Comparison of ENCODE assay signal across 25 mouse cellular contexts in genomic region chr10:53502471-53502870, GRCm38 (mm10).
DNase-seq lines count a peak whose midpoint lies in the region; ATAC-seq and TF ChIP-seq lines count a peak whose summit lies in the region.
"Had no signal": no experiment of that assay in that cellular context is flagged by ENCODE, and none has a peak within 500 bp of the region (broad histone marks: within the 10 kb centered on the region; RNA-seq: fewer than 3 reads in every experiment).

No protein-coding gene starts in this region.

- no peaks in the 10 kb centered on the region for H3K9me3 ChIP-seq in hindbrain, postnatal 0 days (ENCODE audit: low read length)
- no peaks in the 10 kb centered on the region for H3K9me3 ChIP-seq in hindbrain, embryonic 11.5 days (ENCODE audit: control insufficient read depth, low read length)
- H3K9me3 ChIP-seq in midbrain, embryonic 16.5 days (replicated peaks; ENCODE audit: control insufficient read depth, low read length, poor library complexity, severe bottlenecking): no peaks in the 10 kb centered on the region; the same call in 1 of the 2 replicates
- H3K9me3 ChIP-seq in midbrain, embryonic 15.5 days: no peaks in the 10 kb centered on the region
- H3K9me3 ChIP-seq: embryonic facial prominence, embryonic 12.5 days; limb, embryonic 15.5 days; liver, embryonic 13.5 days; neural tube, embryonic 15.5 days; stomach, embryonic 15.5 days had no signal

- no peaks in the 10 kb centered on the region for H3K4me1 ChIP-seq in hindbrain, postnatal 0 days (ENCODE audit: insufficient read depth, low read length)
- no peaks in the 10 kb centered on the region for H3K4me1 ChIP-seq in hindbrain, embryonic 11.5 days (replicated peaks; ENCODE audit: control insufficient read depth, insufficient read depth, low read length)
- H3K4me1 ChIP-seq in midbrain, embryonic 16.5 days (ENCODE audit: control insufficient read depth, insufficient read depth, low read length): peaks cover 2% of the 10 kb centered on the region; the same call in 1 of the 2 replicates
- peaks cover 11% of the 10 kb centered on the region for H3K4me1 ChIP-seq in midbrain, embryonic 15.5 days

- WGBS in hindbrain, postnatal 0 days: 88% methylated on average over 13 of the region's 13 CpGs
- 88% methylated on average over 13 of the region's 13 CpGs for WGBS in hindbrain, embryonic 11.5 days
- 88% methylated on average over 13 of the region's 13 CpGs for WGBS in midbrain, embryonic 16.5 days
- WGBS in midbrain, embryonic 15.5 days: 89% methylated on average over 13 of the region's 13 CpGs

- H3K4me2 ChIP-seq in hindbrain, postnatal 0 days (ENCODE audit: low read depth, low read length): no peak overlapping the region
- no peak overlapping the region for H3K4me2 ChIP-seq in hindbrain, embryonic 11.5 days (replicated peaks; ENCODE audit: low read depth, low read length)
- no peak overlapping the region for H3K4me2 ChIP-seq in midbrain, embryonic 16.5 days (ENCODE audit: low read length)
- no peak overlapping the region for H3K4me2 ChIP-seq in midbrain, embryonic 15.5 days
- H3K4me2 ChIP-seq: limb, embryonic 15.5 days; neural tube, embryonic 15.5 days had no signal

- H3K27me3 ChIP-seq in hindbrain, postnatal 0 days (ENCODE audit: insufficient read depth, low read length): no peaks in the 10 kb centered on the region
- no peaks in the 10 kb centered on the region for H3K27me3 ChIP-seq in hindbrain, embryonic 11.5 days (ENCODE audit: control insufficient read depth, insufficient read depth, low read length)
- no peaks in the 10 kb centered on the region for H3K27me3 ChIP-seq in midbrain, embryonic 16.5 days (ENCODE audit: control insufficient read depth, insufficient read depth, low read depth, low read length)
- H3K27me3 ChIP-seq in midbrain, embryonic 15.5 days (replicated peaks): no peaks in the 10 kb centered on the region
- H3K27me3 ChIP-seq: CH12.LX; embryonic facial prominence, embryonic 12.5 days; limb, embryonic 15.5 days; liver, embryonic 13.5 days; neural tube, embryonic 15.5 days; stomach, embryonic 15.5 days had no signal

- no peak overlapping the region for H3K4me3 ChIP-seq in hindbrain, postnatal 0 days (ENCODE audit: low read length)
- no peak overlapping the region for H3K4me3 ChIP-seq in hindbrain, embryonic 11.5 days (ENCODE audit: low read depth, low read length)
- H3K4me3 ChIP-seq in midbrain, embryonic 16.5 days (ENCODE audit: low read depth, low read length): no peak overlapping the region
- H3K4me3 ChIP-seq in midbrain, embryonic 15.5 days: no peak overlapping the region
- H3K4me3 ChIP-seq: embryonic facial prominence, embryonic 12.5 days; limb, embryonic 15.5 days; liver, embryonic 13.5 days; neural tube, embryonic 15.5 days; stomach, embryonic 15.5 days had no signal

- no peak for TF ChIP-seq CTCF in hindbrain, postnatal 0 days (IDR thresholded peaks at IDR 0.05; ENCODE audit: low read depth)

- peak overlapping the region; percentile 77 for H3K27ac ChIP-seq in hindbrain, postnatal 0 days
- no peak overlapping the region for H3K27ac ChIP-seq in hindbrain, embryonic 11.5 days (ENCODE audit: low read depth, low read length)
- H3K27ac ChIP-seq in midbrain, embryonic 16.5 days (ENCODE audit: low read length): no peak overlapping the region
- H3K27ac ChIP-seq in midbrain, embryonic 15.5 days: no peak overlapping the region
- H3K27ac ChIP-seq: limb, embryonic 15.5 days; liver, embryonic 13.5 days; neural tube, embryonic 15.5 days; stomach, embryonic 15.5 days had no signal

- H3K9ac ChIP-seq in hindbrain, postnatal 0 days (replicated peaks; ENCODE audit: low read length): no peak overlapping the region
- no peak overlapping the region for H3K9ac ChIP-seq in hindbrain, embryonic 11.5 days (ENCODE audit: low read depth, low read length)
- H3K9ac ChIP-seq in midbrain, embryonic 16.5 days (ENCODE audit: low read depth, low read length): no peak overlapping the region
- H3K9ac ChIP-seq in midbrain, embryonic 15.5 days: no peak overlapping the region
- H3K9ac ChIP-seq: embryonic facial prominence, embryonic 12.5 days; limb, embryonic 15.5 days; neural tube, embryonic 15.5 days; stomach, embryonic 15.5 days had no signal

- DNase-seq in heart, adult 11 months: peak; percentile 79
- no peak for DNase-seq in heart, postnatal 10 days
- no peak for DNase-seq in hindbrain, postnatal 0 days (ENCODE audit: low spot score)
- no peak for DNase-seq in hindbrain, embryonic 11.5 days (ENCODE audit: low spot score)
- no peak for DNase-seq in thymus, postnatal 25 days
- DNase-seq: adrenal gland, postnatal 10 days; embryo, embryonic 11 days; gastrocnemius, postnatal 25 days; heart, postnatal 36 days; kidney, adult 8-10 months; kidney, postnatal 10 days; liver, embryonic 13.5 days; lung, adult 18-20 months; lung, postnatal 4 days; thymus, adult 18-20 months; thymus, postnatal 36 days had no signal

- ATAC-seq in hindbrain, postnatal 0 days: no peak
- no peak for ATAC-seq in hindbrain, embryonic 11.5 days (ENCODE audit: low FRiP score)
- ATAC-seq in midbrain, embryonic 16.5 days: peak; percentile 26; the same call in 1 of the 2 replicates
- no peak for ATAC-seq in midbrain, embryonic 15.5 days (replicated peaks)
- ATAC-seq in megakaryocyte progenitor cell, adult 5-6 weeks (replicated peaks; ENCODE audit: poor library complexity): no peak
- ATAC-seq: lung, postnatal 0 days had no signal

- H3K36me3 ChIP-seq in hindbrain, postnatal 0 days (ENCODE audit: insufficient read depth, low read length): no peaks in the 10 kb centered on the region
- no peaks in the 10 kb centered on the region for H3K36me3 ChIP-seq in hindbrain, embryonic 11.5 days (ENCODE audit: control insufficient read depth, insufficient read depth, low read length)
- H3K36me3 ChIP-seq in midbrain, embryonic 16.5 days (ENCODE audit: control insufficient read depth, insufficient read depth, low read length): no peaks in the 10 kb centered on the region
- H3K36me3 ChIP-seq in midbrain, embryonic 15.5 days (replicated peaks): no peaks in the 10 kb centered on the region
- H3K36me3 ChIP-seq: embryonic facial prominence, embryonic 12.5 days; limb, embryonic 15.5 days; liver, embryonic 13.5 days; neural tube, embryonic 15.5 days; stomach, embryonic 15.5 days had no signal

- intact Hi-C loops in heart, postnatal 10 days (cut with DNase I): no loop called here
